Mouse (Mus musculus): ENCODE measurements around the gene Actg1. TPM values are rescaled to one million over a fixed set of nuclear protein-coding genes. Genes with fewer than 3 reads are reported as not detected.

The Actg1 gene
- 238 and 303 TPM in 2 replicates for polyA plus RNA-seq (2012; rRNA removed)

DNA sequence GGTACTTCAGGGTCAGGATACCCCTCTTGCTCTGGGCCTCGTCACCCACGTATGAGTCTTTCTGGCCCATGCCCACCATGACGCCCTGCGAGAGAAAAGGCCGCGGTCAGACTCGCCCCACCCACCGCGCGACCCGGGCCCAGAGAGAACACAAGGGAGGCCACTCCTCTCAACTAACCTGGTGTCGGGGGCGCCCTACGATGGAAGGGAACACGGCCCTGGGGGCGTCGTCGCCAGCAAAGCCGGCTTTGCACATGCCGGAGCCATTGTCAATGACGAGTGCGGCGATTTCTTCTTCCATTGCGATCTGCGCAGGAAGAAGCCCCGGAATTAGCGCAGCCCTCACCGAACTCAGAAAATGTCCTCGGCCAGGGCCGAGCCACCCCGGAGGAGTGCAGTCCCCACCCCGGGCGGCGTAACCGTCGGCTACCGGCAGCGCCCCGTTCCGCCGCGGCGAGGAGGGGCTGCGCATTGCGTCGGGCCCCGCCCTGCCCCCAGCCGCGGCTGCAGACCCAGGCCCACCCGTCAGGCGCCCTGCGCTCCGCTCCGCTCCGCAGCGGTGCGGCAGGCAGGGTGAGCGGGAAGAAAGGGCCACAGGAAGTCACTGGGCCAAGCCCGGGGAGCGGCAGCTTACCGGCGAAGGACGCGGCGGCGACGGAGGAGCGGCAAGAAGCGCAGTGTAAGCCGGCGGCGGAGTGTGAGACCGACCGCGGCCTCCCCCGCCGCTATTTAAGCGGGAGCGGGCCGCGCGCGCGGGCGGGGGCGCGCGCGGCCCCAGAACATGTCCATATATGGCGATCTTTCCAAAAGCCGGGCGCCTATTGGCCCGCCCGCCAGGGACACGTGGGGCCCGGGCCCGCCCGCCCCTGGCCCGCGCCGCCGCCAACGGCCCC, at the start of gene Actg1:
TSS of gene Actg1 (minus strand) at position 752 of the 893 bp plus-strand sequence.

GRCm38 (mm10) chr11:120378611-120379540, 30.5 kb upstream of the Actg1 start, which contains the start of gene Faap100:
Faap100 (minus strand) TSS chr11:120378764.

GRCm38 (mm10) chr11:120361295-120361694, 13.0 kb upstream of the Actg1 start, which contains the start of gene Fscn2:
Fscn2 (plus strand) TSS chr11:120361534.

Other genes starting within 250 kb of the Actg1 start
- gene Tepsin, start 249.8 kb downstream of the Actg1 start, polyA plus RNA-seq (2012; rRNA removed): 9.1 and 11.0 TPM in 2 replicates
- gene Ndufaf8, start 249.6 kb downstream of the Actg1 start, polyA plus RNA-seq (2012; rRNA removed): 19.1 and 19.6 TPM in 2 replicates
- 19.0 and 21.5 TPM in 2 replicates for gene Slc38a10, start 197.2 kb downstream of the Actg1 start, polyA plus RNA-seq (2012; rRNA removed)
- 1.3 and 1.7 TPM in 2 replicates for gene Bahcc1, start 115.6 kb downstream of the Actg1 start, polyA plus RNA-seq (2012; rRNA removed)
- 0.03 TPM in 1 of 2 replicates, not detected in the other for gene Fscn2, start 13.0 kb upstream of the Actg1 start, polyA plus RNA-seq (2012; rRNA removed)
- 5.3 and 5.7 TPM in 2 replicates for gene Faap100, start 30.2 kb upstream of the Actg1 start, polyA plus RNA-seq (2012; rRNA removed)
- 18.5 and 22.6 TPM in 2 replicates for gene Nploc4, start 89.2 kb upstream of the Actg1 start, polyA plus RNA-seq (2012; rRNA removed)
- gene Tspan10, start 94.1 kb upstream of the Actg1 start, polyA plus RNA-seq (2012; rRNA removed): 0.03 TPM in 1 of 2 replicates, not detected in the other
- gene Pde6g, start 105.0 kb upstream of the Actg1 start, polyA plus RNA-seq (2012; rRNA removed): 0.22 and 0.25 TPM in 2 replicates
- gene Oxld1, start 109.5 kb upstream of the Actg1 start, polyA plus RNA-seq (2012; rRNA removed): 4.2 and 5.3 TPM in 2 replicates
- gene Ccdc137, start 109.6 kb upstream of the Actg1 start, polyA plus RNA-seq (2012; rRNA removed): 15.5 and 17.7 TPM in 2 replicates
- 8.3 and 11.6 TPM in 2 replicates for gene Arl16, start 119.1 kb upstream of the Actg1 start, polyA plus RNA-seq (2012; rRNA removed)
- gene Mrpl12, start 136.1 kb upstream of the Actg1 start, polyA plus RNA-seq (2012; rRNA removed): 77.5 and 86.5 TPM in 2 replicates
- gene Slc25a10, start 143.3 kb upstream of the Actg1 start, polyA plus RNA-seq (2012; rRNA removed): 27.2 and 31.8 TPM in 2 replicates
- 16.1 and 19.1 TPM in 2 replicates for gene Gcgr, start 182.2 kb upstream of the Actg1 start, polyA plus RNA-seq (2012; rRNA removed)
- gene Mcrip1, start 201.2 kb upstream of the Actg1 start, polyA plus RNA-seq (2012; rRNA removed): 25.4 and 28.5 TPM in 2 replicates
- 0.14 TPM in 1 of 2 replicates, not detected in the other for gene Ppp1r27, start 202.6 kb upstream of the Actg1 start, polyA plus RNA-seq (2012; rRNA removed)
- gene P4hb, start 224.7 kb upstream of the Actg1 start, polyA plus RNA-seq (2012; rRNA removed): 239 and 240 TPM in 2 replicates
- 151 and 168 TPM in 2 replicates for gene Arhgdia, start 233.1 kb upstream of the Actg1 start, polyA plus RNA-seq (2012; rRNA removed)
- gene Alyref, start 249.8 kb upstream of the Actg1 start, polyA plus RNA-seq (2012; rRNA removed): 112 and 119 TPM in 2 replicates
- 49.9 and 56.0 TPM in 2 replicates for gene Anapc11, start 249.9 kb upstream of the Actg1 start, polyA plus RNA-seq (2012; rRNA removed)

Data from liver, embryonic 14 days (tissue).